Mouse (Mus musculus): ENCODE data around the gene Muc5b. TPM values are rescaled to one million over a fixed set of nuclear protein-coding genes. Genes with fewer than 3 reads are reported as not detected.

The Muc5b gene
- total and polyA plus RNA-seq, 2 experiments from 2014 or later, result 0.01 to 0.08 TPM

- Histone ChIP-seq H3K4me1 (ENCODE audit: control insufficient read depth, insufficient read depth) (peaks cover 27% of the 10 kb centered on the region), H3K9me3 (replicated peaks; ENCODE audit: control insufficient read depth, low read length) (no peaks in the 10 kb centered on the region), H3K27me3 (ENCODE audit: control insufficient read depth, insufficient read depth, low read length) (peaks cover 6% of the 10 kb centered on the region; the same call in 1 of the 2 replicates), H3K36me3 (replicated peaks; ENCODE audit: control insufficient read depth, insufficient read depth, low read length) (no peaks in the 10 kb centered on the region), H3K4me2 (ENCODE audit: low read depth, low read length) (peak overlapping the region; percentile 89), H3K27ac (ENCODE audit: low read depth) (peak overlapping the region; percentile 40), H3K4me3 (ENCODE audit: low read depth, low read length) (peak overlapping the region; percentile 78), H3K9ac (replicated peaks; ENCODE audit: low read depth, low read length) (peak overlapping the region; percentile 75)
- TF ChIP-seq CTCF (IDR thresholded peaks at IDR 0.05; ENCODE audit: low read depth) (no peak), EP300 (IDR thresholded peaks at IDR 0.05; ENCODE audit: low read depth) (no peak)
- DNase-seq (ENCODE audit: low spot score) (peak; percentile 98), ATAC-seq (ENCODE audit: insufficient read depth, low read depth) (peak; percentile 99)
- WGBS, result under 1% methylated on average over 44 of the region's 44 CpGs
Observed at GRCm38 (mm10) chr7:141902269-141902729, 63.4 kb downstream of the Muc5b start.

GRCm38 (mm10) chr7:141902791-141903190 lies 63.9 kb downstream of the Muc5b start:
- no peak for DNase-seq (ENCODE audit: low spot score)
- Histone ChIP-seq H3K36me3 (replicated peaks; ENCODE audit: control insufficient read depth, insufficient read depth, low read length) (no peaks in the 10 kb centered on the region), H3K4me3 (ENCODE audit: low read depth, low read length) (peak overlapping the region; percentile 78), H3K4me2 (ENCODE audit: low read depth, low read length) (peak overlapping the region; percentile 66), H3K27me3 (ENCODE audit: control insufficient read depth, insufficient read depth, low read length) (peaks cover 10% of the 10 kb centered on the region; the same call in 1 of the 2 replicates), H3K9ac (replicated peaks; ENCODE audit: low read depth, low read length) (peak overlapping the region; percentile 46; the same call in 1 of the 2 replicates), H3K9me3 (replicated peaks; ENCODE audit: control insufficient read depth, low read length) (no peaks in the 10 kb centered on the region), H3K4me1 (ENCODE audit: control insufficient read depth, insufficient read depth) (peaks cover 24% of the 10 kb centered on the region), H3K27ac (ENCODE audit: low read depth) (no peak overlapping the region)
- ATAC-seq (ENCODE audit: insufficient read depth, low read depth), result no peak
- WGBS, result 70% methylated on average over 4 of the region's 4 CpGs
- TF ChIP-seq CTCF (IDR thresholded peaks at IDR 0.05; ENCODE audit: low read depth) (no peak), EP300 (IDR thresholded peaks at IDR 0.05; ENCODE audit: low read depth) (no peak)

DNA sequence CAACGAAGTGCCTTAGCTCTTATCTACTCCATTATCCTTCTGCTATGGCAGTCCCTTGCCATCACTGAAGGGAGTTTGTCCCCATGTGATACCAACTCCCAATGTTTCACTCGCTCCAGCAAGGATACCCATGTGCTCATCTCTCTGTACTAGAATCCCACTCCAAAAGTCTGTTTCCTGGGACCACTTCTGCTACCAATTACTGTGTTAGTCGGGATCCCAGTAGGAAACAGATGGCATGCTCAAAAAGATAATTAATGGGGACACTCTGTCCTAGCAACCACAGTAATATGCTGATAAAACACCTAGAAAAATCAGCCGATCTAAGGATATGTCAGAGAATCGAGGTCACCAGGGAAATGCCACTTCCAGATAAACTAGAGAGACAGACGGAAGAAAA lies 69.7 kb downstream of the Muc5b start:
- 65% methylated on average over 6 of the region's 6 CpGs for WGBS
- no peak overlapping the region for H3K4me2 ChIP-seq (ENCODE audit: low read depth, low read length)
- no peak for DNase-seq (ENCODE audit: low spot score)
- no peak overlapping the region for H3K27ac ChIP-seq (ENCODE audit: low read depth)
- no peak overlapping the region for H3K4me3 ChIP-seq (ENCODE audit: low read depth, low read length)
- no peaks in the 10 kb centered on the region for H3K36me3 ChIP-seq (replicated peaks; ENCODE audit: control insufficient read depth, insufficient read depth, low read length)
- TF ChIP-seq EP300 (IDR thresholded peaks at IDR 0.05; ENCODE audit: low read depth) (no peak), CTCF (IDR thresholded peaks at IDR 0.05; ENCODE audit: low read depth) (no peak)
- H3K9me3 ChIP-seq (replicated peaks; ENCODE audit: control insufficient read depth, low read length), result no peaks in the 10 kb centered on the region
- peaks cover 28% of the 10 kb centered on the region; the same call in 1 of the 2 replicates for H3K27me3 ChIP-seq (ENCODE audit: control insufficient read depth, insufficient read depth, low read length)
- no peak for ATAC-seq (ENCODE audit: insufficient read depth, low read depth)
- H3K9ac ChIP-seq (replicated peaks; ENCODE audit: low read depth, low read length), result no peak overlapping the region
- no peaks in the 10 kb centered on the region for H3K4me1 ChIP-seq (ENCODE audit: control insufficient read depth, insufficient read depth)

DNA sequence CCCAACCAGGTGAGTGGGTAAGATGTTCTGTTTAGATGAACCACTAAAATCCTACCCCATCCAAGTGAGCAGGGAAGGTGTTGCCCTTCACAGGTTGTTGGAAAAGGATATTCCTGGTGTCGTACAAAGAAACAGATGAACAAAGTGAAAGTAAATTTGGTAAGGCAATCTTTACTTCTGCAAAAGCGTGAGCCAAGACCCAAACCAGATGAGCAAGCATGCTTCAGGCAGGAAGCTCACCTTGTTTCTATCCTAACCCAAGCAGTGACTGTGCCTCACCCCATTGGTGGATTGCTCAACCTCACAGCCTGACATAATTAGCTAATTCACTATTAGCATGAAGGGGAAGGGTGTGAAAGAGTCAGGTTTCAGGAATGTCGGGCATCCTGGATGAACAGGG lies 72.4 kb downstream of the Muc5b start:
- TF ChIP-seq EP300 (IDR thresholded peaks at IDR 0.05; ENCODE audit: low read depth) (no peak), CTCF (IDR thresholded peaks at IDR 0.05; ENCODE audit: low read depth) (no peak)
- H3K4me2 ChIP-seq (ENCODE audit: low read depth, low read length), result no peak overlapping the region
- no peak for ATAC-seq (ENCODE audit: insufficient read depth, low read depth)

GRCm38 (mm10) chr7:141918407-141918806 lies 79.5 kb downstream of the Muc5b start, which contains the start of gene Tollip:
Tollip (minus strand) TSS chr7:141918507.
- Histone ChIP-seq H3K36me3 (replicated peaks; ENCODE audit: control insufficient read depth, insufficient read depth, low read length) (no peaks in the 10 kb centered on the region), H3K4me1 (ENCODE audit: control insufficient read depth, insufficient read depth) (no peaks in the 10 kb centered on the region), H3K9me3 (replicated peaks; ENCODE audit: control insufficient read depth, low read length) (no peaks in the 10 kb centered on the region), H3K9ac (replicated peaks; ENCODE audit: low read depth, low read length) (no peak within 1 kb of the TSS), H3K27me3 (ENCODE audit: control insufficient read depth, insufficient read depth, low read length) (peaks cover 4% of the 10 kb centered on the region; the same call in 1 of the 2 replicates), H3K27ac (ENCODE audit: low read depth) (no peak within 1 kb of the TSS), H3K4me2 (ENCODE audit: low read depth, low read length) (no peak within 1 kb of the TSS), H3K4me3 (ENCODE audit: low read depth, low read length) (no peak within 1 kb of the TSS)
- DNase-seq (ENCODE audit: low spot score) (no peak), ATAC-seq (ENCODE audit: insufficient read depth, low read depth) (no peak)
- WGBS, result 91% methylated on average over 2 of the region's 2 CpGs
- no peak for TF ChIP-seq CTCF (IDR thresholded peaks at IDR 0.05; ENCODE audit: low read depth)
- no peak for TF ChIP-seq EP300 (IDR thresholded peaks at IDR 0.05; ENCODE audit: low read depth)

More for the DNA sequence above, 72.4 kb downstream of the Muc5b start:
- 55% methylated on average over 3 of the region's 3 CpGs for WGBS
- Histone ChIP-seq H3K9ac (replicated peaks; ENCODE audit: low read depth, low read length) (no peak overlapping the region), H3K36me3 (replicated peaks; ENCODE audit: control insufficient read depth, insufficient read depth, low read length) (no peaks in the 10 kb centered on the region), H3K27ac (ENCODE audit: low read depth) (no peak overlapping the region), H3K4me1 (ENCODE audit: control insufficient read depth, insufficient read depth) (no peaks in the 10 kb centered on the region), H3K4me3 (ENCODE audit: low read depth, low read length) (no peak overlapping the region), H3K27me3 (ENCODE audit: control insufficient read depth, insufficient read depth, low read length) (peaks cover 29% of the 10 kb centered on the region), H3K9me3 (replicated peaks; ENCODE audit: control insufficient read depth, low read length) (no peaks in the 10 kb centered on the region)
- no peak for DNase-seq (ENCODE audit: low spot score)

Other genes with a start within 250 kb of the Muc5b start
- not detected in 2 replicates for gene Muc6, start 183.8 kb upstream of the Muc5b start, total RNA-seq (2014; rRNA removed; ENCODE audit: low replicate concordance)
- gene Muc6, start 183.8 kb upstream of the Muc5b start, polyA plus RNA-seq (2015; fragmentation: Nextera tagmentation; extraction: Ambion mirVana), result 0.03 and 0.04 TPM in 2 replicates
- 1.7 TPM in 1 of 2 replicates, not detected in the other for gene Muc2, start 148.7 kb upstream of the Muc5b start, total RNA-seq (2014; rRNA removed; ENCODE audit: low replicate concordance)
- not detected in 2 replicates for gene Muc2, start 148.7 kb upstream of the Muc5b start, polyA plus RNA-seq (2015; fragmentation: Nextera tagmentation; extraction: Ambion mirVana)
- gene Muc5ac, start 50.1 kb upstream of the Muc5b start, total RNA-seq (2014; rRNA removed; ENCODE audit: low replicate concordance), result 0.04 TPM in 1 of 2 replicates, not detected in the other
- gene Muc5ac, start 50.1 kb upstream of the Muc5b start, polyA plus RNA-seq (2015; fragmentation: Nextera tagmentation; extraction: Ambion mirVana), result 0.01 TPM in 1 of 2 replicates, not detected in the other
- 60.0 and 70.3 TPM in 2 replicates for gene Tollip, start 79.4 kb downstream of the Muc5b start, total RNA-seq (2014; rRNA removed; ENCODE audit: low replicate concordance)
- gene Tollip, start 79.4 kb downstream of the Muc5b start, polyA plus RNA-seq (2015; fragmentation: Nextera tagmentation; extraction: Ambion mirVana), result 28.1 and 30.8 TPM in 2 replicates
- gene Brsk2, start 110.7 kb downstream of the Muc5b start, total RNA-seq (2014; rRNA removed; ENCODE audit: low replicate concordance), result not detected in 2 replicates
- 0.30 and 0.37 TPM in 2 replicates for gene Brsk2, start 110.7 kb downstream of the Muc5b start, polyA plus RNA-seq (2015; fragmentation: Nextera tagmentation; extraction: Ambion mirVana)
- 48.3 and 53.6 TPM in 2 replicates for gene Mob2, start 222.0 kb downstream of the Muc5b start, total RNA-seq (2014; rRNA removed; ENCODE audit: low replicate concordance)
- gene Mob2, start 222.0 kb downstream of the Muc5b start, polyA plus RNA-seq (2015; fragmentation: Nextera tagmentation; extraction: Ambion mirVana), result 45.5 and 49.6 TPM in 2 replicates

All from heart, postnatal 0 days (tissue).